Mouse (Mus musculus): ENCODE measurements around the gene Adk. TPM values are rescaled to one million over a fixed set of nuclear protein-coding genes. Genes with fewer than 3 reads are reported as not detected.

The Adk gene
- total and polyA plus RNA-seq, 3 experiments: 47.9 to 129 (median 59.0) TPM

- TF ChIP-seq MEF2A (IDR thresholded peaks at IDR 0.05; ENCODE audit: borderline replicate concordance, low read depth, low read length): no peak
- TF ChIP-seq POLR2AphosphoS2 (IDR thresholded peaks at IDR 0.05; ENCODE audit: low read depth, low read length): no peak
- TF ChIP-seq MXI1 (IDR thresholded peaks at IDR 0.05; ENCODE audit: low read depth, low read length): no peak
- TF ChIP-seq GABPA (IDR thresholded peaks at IDR 0.05; ENCODE audit: insufficient replicate concordance, low read depth, low read length): no peak
- no peak for TF ChIP-seq E2F4 (IDR thresholded peaks at IDR 0.05; ENCODE audit: insufficient replicate concordance, low read depth, low read length)
- TF ChIP-seq TCF12 (IDR thresholded peaks at IDR 0.05; ENCODE audit: low read depth, low read length): no peak
- TF ChIP-seq ELF1 (IDR thresholded peaks at IDR 0.05; ENCODE audit: low read depth, low read length): no peak
- no peak for TF ChIP-seq SIN3A (IDR thresholded peaks at IDR 0.05; ENCODE audit: low read length)
- Histone ChIP-seq H3K27me3 (replicated peaks) (no peaks in the 10 kb centered on the region), H3K79me2 (replicated peaks; ENCODE audit: control insufficient read depth, extremely low read depth, insufficient read depth, poor library complexity, severe bottlenecking) (no peaks in the 10 kb centered on the region), H3K4me2 (ENCODE audit: insufficient read depth, low read depth, poor library complexity, severe bottlenecking) (no peak overlapping the region), H3K27ac (ENCODE audit: insufficient read depth, low read depth) (no peak overlapping the region), H3K4me3 (replicated peaks in 1 of 3; ENCODE audit: low read depth in 2 of 3, low read length in 2 of 3, poor library complexity in 1 of 3) (no peak overlapping the region), H3K4me1 (ENCODE audit: control insufficient read depth in 1 of 2, insufficient read depth in 2 of 2) (no peaks in the 10 kb centered on the region), H3K36me3 (replicated peaks in 1 of 2; ENCODE audit: control insufficient read depth in 1 of 2, insufficient read depth in 1 of 2, low read length in 1 of 2) (no peaks in the 10 kb centered on the region), H3K9ac (ENCODE audit: insufficient read depth, low read depth) (no peak overlapping the region), H3K9me3 (replicated peaks; ENCODE audit: low read length) (no peaks in the 10 kb centered on the region)
- in situ Hi-C loops (cut with MboI; ENCODE audit: low pct_ligation_motif_present, low pct_unique_long_range_greater_than_20kb, low sequenced_read_pairs): no loop called here
- no peak for DNase-seq (ENCODE audit: extremely low read depth)
- dilution Hi-C loops (cut with MboI; ENCODE audit: extremely low pct_ligation_motif_present, extremely low pct_unique_long_range_greater_than_20kb, low sequenced_read_pairs): no loop called here
Measured at GRCm38 (mm10) chr14:21223456-21223855, 171.1 kb downstream of the Adk start.

- H3K4me1 ChIP-seq (ENCODE audit: control insufficient read depth in 1 of 2, insufficient read depth in 2 of 2): no peaks in the 10 kb centered on the region
- H3K9me3 ChIP-seq (replicated peaks; ENCODE audit: low read length): no peaks in the 10 kb centered on the region
- no peak for TF ChIP-seq POLR2AphosphoS2 (IDR thresholded peaks at IDR 0.05; ENCODE audit: low read depth, low read length)
- no peak for TF ChIP-seq NRF1 (IDR thresholded peaks at IDR 0.05; ENCODE audit: low read depth, low read length)
- TF ChIP-seq UBTF (IDR thresholded peaks at IDR 0.05; ENCODE audit: low read depth, low read length): no peak
- TF ChIP-seq BHLHE40 (IDR thresholded peaks at IDR 0.05; ENCODE audit: low read depth, low read length): no peak
- TF ChIP-seq TBP (conservative IDR thresholded peaks at IDR 0.05; ENCODE audit: low read depth, low read length): no peak
- no peak for TF ChIP-seq JUND (conservative IDR thresholded peaks at IDR 0.05; ENCODE audit: low read depth, low read length)
- TF ChIP-seq JUN (IDR thresholded peaks at IDR 0.05; ENCODE audit: insufficient read depth, low read depth, low read length): no peak
- TF ChIP-seq CHD1 (IDR thresholded peaks at IDR 0.05; ENCODE audit: low read depth, low read length): no peak
- TF ChIP-seq MAFK (IDR thresholded peaks at IDR 0.05; ENCODE audit: insufficient replicate concordance, low read length): no peak
- TF ChIP-seq ZC3H11A (IDR thresholded peaks at IDR 0.05; ENCODE audit: low read depth, low read length): no peak
- TF ChIP-seq MYC (IDR thresholded peaks at IDR 0.05; ENCODE audit: low read depth, low read length): no peak
- no peak for TF ChIP-seq ZNF384 (IDR thresholded peaks at IDR 0.05; ENCODE audit: low read depth, low read length)
- TF ChIP-seq PAX5 (IDR thresholded peaks at IDR 0.05; ENCODE audit: low read length): no peak
- no peak for TF ChIP-seq TCF12 (IDR thresholded peaks at IDR 0.05; ENCODE audit: low read depth, low read length)
- no peak for TF ChIP-seq SMC3 (IDR thresholded peaks at IDR 0.05; ENCODE audit: low read depth, low read length)
- TF ChIP-seq IRF4 (IDR thresholded peaks at IDR 0.05; ENCODE audit: low read depth, low read length): no peak
- no peak overlapping the region for H3K9ac ChIP-seq (ENCODE audit: insufficient read depth, low read depth)
- no peak overlapping the region for H3K27ac ChIP-seq (ENCODE audit: insufficient read depth, low read depth)
- dilution Hi-C loops (cut with MboI; ENCODE audit: extremely low pct_ligation_motif_present, extremely low pct_unique_long_range_greater_than_20kb, low sequenced_read_pairs): no loop called here
- DNase-seq (ENCODE audit: extremely low read depth): no peak
- H3K4me3 ChIP-seq (replicated peaks in 1 of 3; ENCODE audit: low read depth in 2 of 3, low read length in 2 of 3, poor library complexity in 1 of 3): no peak overlapping the region
- in situ Hi-C loops (cut with MboI; ENCODE audit: low pct_ligation_motif_present, low pct_unique_long_range_greater_than_20kb, low sequenced_read_pairs): no loop called here
- no peaks in the 10 kb centered on the region for H3K36me3 ChIP-seq (replicated peaks in 1 of 2; ENCODE audit: control insufficient read depth in 1 of 2, insufficient read depth in 1 of 2, low read length in 1 of 2)
- no peaks in the 10 kb centered on the region for H3K27me3 ChIP-seq (replicated peaks)
- H3K79me2 ChIP-seq (replicated peaks; ENCODE audit: control insufficient read depth, extremely low read depth, insufficient read depth, poor library complexity, severe bottlenecking): no peaks in the 10 kb centered on the region
- H3K4me2 ChIP-seq (ENCODE audit: insufficient read depth, low read depth, poor library complexity, severe bottlenecking): no peak overlapping the region
Measured at GRCm38 (mm10) chr14:21223971-21224635, 171.7 kb downstream of the Adk start.

All from CH12.LX (cell line).